Mouse (Mus musculus): ENCODE data around the gene Hells.

The Hells gene

GRCm38 (mm10) chr19:38930788-38931565 is at the start of gene Hells:
Hells (plus strand) TSS chr19:38930915.
- DNase-seq (ENCODE audit: low spot score in 2 of 2): peak; percentile 83 to 93

GRCm38 (mm10) chr19:38901146-38902135 is 29.3 kb upstream of the Hells start:
- no peak for DNase-seq (ENCODE audit: low spot score in 2 of 2)

- DNase-seq (ENCODE audit: low spot score in 2 of 2): no peak
Observed at GRCm38 (mm10) chr19:38902501-38902900, 28.2 kb upstream of the Hells start.

GRCm38 (mm10) chr19:38913786-38914185 is 16.9 kb upstream of the Hells start:
- no peak for DNase-seq (ENCODE audit: low spot score in 2 of 2)

GRCm38 (mm10) chr19:38914926-38915325 is 15.8 kb upstream of the Hells start:
- no peak for DNase-seq (ENCODE audit: low spot score in 2 of 2)

- DNase-seq (ENCODE audit: low spot score in 2 of 2): peak in 1 of 2 experiments; percentile 41
Observed at GRCm38 (mm10) chr19:38915677-38916076, 15.0 kb upstream of the Hells start.

- no peak for DNase-seq (ENCODE audit: low spot score in 2 of 2)
Observed at GRCm38 (mm10) chr19:38928481-38929158, 2.1 kb upstream of the Hells start.

GRCm38 (mm10) chr19:38929471-38930251 is 1.1 kb upstream of the Hells start:
- no peak for DNase-seq (ENCODE audit: low spot score in 2 of 2)

GRCm38 (mm10) chr19:38930252-38930787 is 395 bp upstream of the Hells start:
- DNase-seq (ENCODE audit: low spot score in 2 of 2): no peak

GRCm38 (mm10) chr19:38931566-38931890 is 813 bp downstream of the Hells start:
- DNase-seq (ENCODE audit: low spot score in 2 of 2): no peak

GRCm38 (mm10) chr19:38944590-38945307 is 14.0 kb downstream of the Hells start:
- no peak for DNase-seq (ENCODE audit: low spot score in 2 of 2)

GRCm38 (mm10) chr19:38970741-38971140 is 40.0 kb downstream of the Hells start:
- no peak for DNase-seq (ENCODE audit: low spot score in 2 of 2)

GRCm38 (mm10) chr19:38972581-38972980 is 41.9 kb downstream of the Hells start:
- no peak for DNase-seq (ENCODE audit: low spot score in 2 of 2)

- no peak for DNase-seq (ENCODE audit: low spot score in 2 of 2)
Observed at GRCm38 (mm10) chr19:38973666-38974065, 43.0 kb downstream of the Hells start.

GRCm38 (mm10) chr19:38976269-38976668 is 45.6 kb downstream of the Hells start:
- DNase-seq (ENCODE audit: low spot score in 2 of 2): no peak

- peak; percentile 25 to 76 for DNase-seq (ENCODE audit: low spot score in 2 of 2)
Observed at GRCm38 (mm10) chr19:38981966-38982365, 51.3 kb downstream of the Hells start.

- DNase-seq (ENCODE audit: low spot score in 2 of 2): no peak
Observed at GRCm38 (mm10) chr19:38998248-38998647, 67.5 kb downstream of the Hells start.

- DNase-seq (ENCODE audit: low spot score in 2 of 2): no peak
Observed at GRCm38 (mm10) chr19:38998676-38999075, 68.0 kb downstream of the Hells start.

- DNase-seq (ENCODE audit: low spot score in 2 of 2): no peak
Observed at GRCm38 (mm10) chr19:39005132-39005531, 74.4 kb downstream of the Hells start.

- no peak for DNase-seq (ENCODE audit: low spot score in 2 of 2)
Observed at GRCm38 (mm10) chr19:39006715-39007114, 76.0 kb downstream of the Hells start, which contains the start of gene Cyp2c55. Cyp2c55 (plus strand) TSS chr19:39007019.

All from thymus, postnatal 10 days (tissue).